Mouse (Mus musculus): ENCODE measurements around the gene Mast2.
A peak's percentile ranks its signal among the peaks of the same experiment; 100 is the strongest.

The Mast2 gene

GRCm38 (mm10) chr4:116406668-116407067 lies 57.3 kb downstream of the Mast2 start:
- no peak for DNase-seq

DNA sequence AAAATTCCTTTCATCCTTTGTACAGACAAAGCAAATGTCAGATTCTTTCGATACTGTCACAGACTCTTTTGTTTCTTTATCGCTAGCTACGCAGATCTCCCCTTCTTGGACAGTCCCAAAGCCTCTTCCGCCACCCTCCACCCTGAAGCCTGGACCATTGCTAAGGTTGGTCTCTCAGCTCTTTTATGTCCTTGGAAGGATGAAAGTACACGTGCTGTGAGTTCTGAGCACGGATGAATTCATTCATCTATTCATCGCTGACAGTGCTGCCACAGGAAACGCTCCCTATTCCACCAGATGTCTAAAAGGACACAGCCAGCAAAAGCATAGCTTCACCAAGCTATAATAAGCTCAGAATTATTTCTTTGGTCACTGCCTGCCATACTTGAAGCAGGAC lies 58.0 kb downstream of the Mast2 start:
- DNase-seq, result no peak

GRCm38 (mm10) chr4:116405276-116405954 lies 58.6 kb downstream of the Mast2 start:
- no peak for DNase-seq

DNA sequence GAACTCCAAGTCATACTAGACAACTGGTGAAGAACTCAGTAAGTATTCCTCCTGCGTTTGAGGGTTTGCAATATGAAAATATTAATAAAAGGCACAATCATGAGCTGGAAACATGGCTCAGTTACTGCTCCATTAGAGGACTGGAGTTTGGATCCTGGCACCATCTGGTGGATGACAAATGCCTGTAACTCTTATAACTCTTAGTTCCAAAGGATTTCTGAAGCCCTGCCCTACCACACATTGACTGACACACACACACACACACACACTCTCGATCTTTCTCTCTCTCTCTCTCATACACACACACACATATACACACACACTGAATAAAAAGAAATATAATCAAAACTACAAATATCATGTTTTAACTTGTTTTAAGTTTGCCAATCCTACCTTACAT lies 60.1 kb downstream of the Mast2 start:
- DNase-seq, result no peak

GRCm38 (mm10) chr4:116402708-116403107 lies 61.3 kb downstream of the Mast2 start:
- no peak for DNase-seq

DNA sequence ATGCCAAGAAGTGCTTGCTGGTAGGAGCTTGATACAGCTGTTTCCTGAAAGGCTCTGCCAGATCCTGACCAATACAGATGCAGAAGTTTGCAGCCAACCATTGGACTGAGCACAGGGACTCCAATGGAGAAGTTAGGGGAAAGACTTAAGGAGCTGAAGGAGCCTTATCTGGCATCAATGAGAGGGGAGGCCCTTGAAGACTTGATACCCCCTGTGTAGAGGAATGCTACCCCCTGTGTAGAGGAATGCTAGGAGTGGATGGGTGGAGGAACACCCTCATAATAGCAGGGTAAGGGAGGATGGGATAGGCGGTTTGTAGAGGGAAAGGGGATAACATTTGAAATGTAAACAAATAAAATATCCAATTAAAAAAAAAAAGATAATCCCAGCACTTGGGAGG lies 65.9 kb downstream of the Mast2 start:
- DNase-seq, result no peak

DNA sequence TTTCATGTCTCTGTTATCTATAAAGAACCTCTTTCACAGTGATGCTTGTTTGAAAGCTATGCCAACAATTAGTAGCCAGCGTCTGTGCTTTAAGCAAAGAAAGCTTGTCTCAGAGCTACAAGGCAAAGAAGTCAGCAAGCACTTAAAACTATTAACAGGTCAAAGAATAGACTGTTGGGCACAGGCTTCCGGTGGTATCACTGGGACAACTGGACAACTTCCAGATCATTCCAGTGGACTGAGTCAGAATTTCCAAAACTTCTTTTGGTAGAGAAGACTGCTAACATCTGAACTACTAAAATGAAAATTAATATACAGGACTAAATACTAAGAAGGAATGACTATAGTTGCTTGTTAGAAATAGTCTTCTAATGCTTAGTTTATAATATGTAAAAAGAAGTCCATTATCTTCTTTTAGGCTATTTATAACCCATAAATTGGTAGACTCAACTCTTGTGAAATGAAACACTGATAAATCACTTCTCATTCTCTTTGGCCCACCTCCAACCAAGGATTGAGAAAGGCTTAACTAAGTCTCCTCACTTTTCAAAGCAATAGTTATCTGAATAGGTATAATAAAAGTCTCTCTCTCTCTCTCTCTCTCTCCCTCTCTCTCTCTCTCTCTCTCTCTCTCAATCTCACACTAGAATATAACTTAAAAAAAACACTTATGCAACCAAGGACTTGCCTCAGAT lies 85.9 kb downstream of the Mast2 start:
- DNase-seq, result peak; percentile 4 to 30

- DNase-seq, result peak; percentile 19 to 29
Observed at GRCm38 (mm10) chr4:116371676-116372075, 92.3 kb downstream of the Mast2 start.

DNA sequence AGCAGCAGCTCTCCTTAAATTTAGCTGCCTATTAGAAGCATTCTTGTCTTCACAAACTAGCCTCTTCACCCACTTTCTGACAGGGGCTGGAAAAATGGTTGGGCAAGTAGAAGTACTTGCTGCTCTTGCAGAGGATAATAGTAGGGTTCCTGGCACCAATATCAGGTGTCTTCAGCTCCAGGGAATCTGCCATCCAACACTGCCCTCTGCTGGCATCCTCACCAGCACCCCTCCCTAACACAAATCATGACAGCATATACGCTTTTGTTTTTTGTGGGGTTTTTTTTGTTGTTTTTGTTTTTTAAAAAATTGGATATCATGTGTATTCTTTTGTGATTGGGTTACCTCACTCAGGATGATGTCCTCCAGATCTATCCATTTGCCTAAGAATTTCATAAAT lies 105.9 kb downstream of the Mast2 start:
- DNase-seq, result peak; percentile 11 to 52

DNA sequence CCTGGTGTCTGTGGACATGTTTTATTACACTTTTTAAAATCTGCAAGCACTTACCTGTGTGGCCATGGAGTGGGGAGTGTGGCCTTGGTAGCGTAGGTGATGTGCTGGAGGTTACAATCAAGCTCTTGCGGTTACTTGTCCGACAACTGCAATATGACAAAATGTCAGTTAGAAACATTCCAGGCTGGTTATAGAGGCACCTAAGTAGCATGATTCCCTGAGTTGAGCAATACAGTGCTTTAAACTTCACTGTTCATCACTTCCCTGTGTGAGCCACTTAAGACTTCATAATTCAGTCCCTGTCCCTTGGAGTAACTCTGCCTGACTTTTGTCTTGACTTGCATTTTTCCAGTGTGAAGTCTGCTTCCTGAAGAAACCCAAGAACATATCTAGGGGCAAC lies 111.1 kb downstream of the Mast2 start:
- no peak for DNase-seq

- peak; percentile 16 for DNase-seq
Observed at GRCm38 (mm10) chr4:116352496-116352895, 111.5 kb downstream of the Mast2 start.

DNA sequence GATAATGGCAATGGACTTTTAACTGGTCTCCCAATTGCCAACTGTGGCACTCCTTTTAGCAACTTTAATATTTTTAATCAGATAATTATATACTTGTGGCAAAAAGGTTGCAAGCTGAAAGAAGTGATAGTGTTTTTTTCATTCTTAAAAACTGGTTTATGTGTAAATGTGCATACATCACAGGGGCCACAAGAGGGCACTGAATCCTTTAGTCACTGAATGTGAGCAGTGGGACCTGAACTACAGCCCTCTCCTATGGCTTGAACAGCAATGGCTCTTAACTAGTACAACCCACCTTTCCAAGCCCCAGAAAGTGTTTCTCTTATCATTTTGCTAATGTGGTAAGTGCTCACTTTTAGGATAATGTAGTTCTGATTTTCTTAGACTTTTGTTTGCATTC lies 121.9 kb downstream of the Mast2 start:
- DNase-seq, result peak; percentile 60 to 84

DNA sequence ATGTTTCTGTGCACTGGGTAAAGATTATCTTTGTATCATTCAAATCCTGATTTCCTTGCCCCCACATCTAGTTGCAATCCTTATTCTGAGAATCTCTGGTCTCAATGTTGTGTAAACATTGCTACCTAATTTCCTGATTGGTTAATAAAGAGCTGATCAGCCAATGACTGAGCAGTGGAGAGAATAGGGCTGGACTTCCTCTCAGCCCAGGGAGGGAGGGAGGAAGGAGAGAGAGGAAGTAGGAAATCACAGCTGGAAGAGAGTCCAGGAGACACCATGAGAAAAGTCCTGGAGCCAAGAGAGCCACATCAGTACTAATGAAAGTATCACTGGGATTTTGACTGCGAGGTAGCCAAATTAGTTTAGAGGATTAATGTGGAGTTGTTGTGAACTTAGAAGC lies 127.7 kb downstream of the Mast2 start:
- no peak for DNase-seq

GRCm38 (mm10) chr4:116329256-116329655 lies 134.7 kb downstream of the Mast2 start:
- no peak for DNase-seq

- DNase-seq, result no peak
Observed at GRCm38 (mm10) chr4:116322127-116322526, 141.9 kb downstream of the Mast2 start.

GRCm38 (mm10) chr4:116317575-116317974 lies 146.4 kb downstream of the Mast2 start:
- DNase-seq, result no peak

- DNase-seq, result peak in 1 of 2 experiments; percentile 5
Observed at GRCm38 (mm10) chr4:116304551-116304950, 159.4 kb downstream of the Mast2 start.

- no peak for DNase-seq
Observed at GRCm38 (mm10) chr4:116300878-116301355, 163.1 kb downstream of the Mast2 start.

- no peak for DNase-seq
Observed at GRCm38 (mm10) chr4:116293296-116293695, 170.7 kb downstream of the Mast2 start.

GRCm38 (mm10) chr4:116291561-116291960 lies 172.4 kb downstream of the Mast2 start:
- no peak for DNase-seq

- peak; percentile 3 to 42 for DNase-seq
Observed at GRCm38 (mm10) chr4:116282211-116282610, 181.8 kb downstream of the Mast2 start.

GRCm38 (mm10) chr4:116268220-116268619 lies 195.8 kb downstream of the Mast2 start:
- DNase-seq, result no peak
